Mouse (Mus musculus): Measurements from ENCODE around the gene Rffl.

GRCm38 (mm10) chr11:82910250-82910649 is 39.2 kb upstream of the Rffl start, which contains the start of gene Unc45b:
- TF ChIP-seq POLR2A (IDR thresholded peaks at IDR 0.05; ENCODE audit: low read depth, low read length) (no peak), CTCF (IDR thresholded peaks at IDR 0.05; ENCODE audit: extremely low read depth, insufficient read length, insufficient replicate concordance, low read depth, low read length) (no peak)

Data from small intestine, adult 2 months (tissue).